ENCODE assay signal across 8 mouse cellular contexts in the genomic region with DNA sequence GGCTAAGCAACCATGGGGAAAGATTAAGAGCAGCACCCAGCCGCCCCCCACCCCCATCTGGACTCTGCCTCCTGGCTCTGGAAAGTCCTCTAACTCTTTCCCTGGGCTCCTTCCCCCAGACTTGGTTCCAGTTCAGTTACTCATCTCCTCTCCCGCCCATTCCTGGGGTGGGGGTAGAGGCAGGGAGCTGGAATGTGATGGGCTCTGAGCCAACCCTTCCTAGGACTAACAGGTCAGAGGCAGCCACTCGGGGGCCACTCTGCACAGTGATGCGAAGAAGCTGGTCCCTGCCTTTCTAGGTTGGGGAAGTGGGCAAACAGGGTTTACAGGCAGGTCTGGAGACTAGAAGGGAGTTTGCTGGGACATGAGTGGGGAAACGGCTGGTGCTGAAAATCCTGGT. TPM values are rescaled to one million over a fixed set of nuclear protein-coding genes. Genes with fewer than 3 reads are reported as not detected.
DNase-seq lines count a peak whose midpoint lies in the region; ATAC-seq and TF ChIP-seq lines count a peak whose summit lies in the region.

No protein-coding gene starts in this region.

- no peak overlapping the region for H3K4me3 ChIP-seq in heart, postnatal 0 days (ENCODE audit: low read depth, low read length)
- H3K4me3 ChIP-seq in limb, embryonic 15.5 days: no peak overlapping the region
- H3K4me3 ChIP-seq in hindbrain, embryonic 13.5 days: no peak overlapping the region

- no peak overlapping the region for H3K9ac ChIP-seq in heart, postnatal 0 days (replicated peaks; ENCODE audit: low read depth, low read length)
- no peak overlapping the region for H3K9ac ChIP-seq in limb, embryonic 15.5 days
- H3K9ac ChIP-seq in hindbrain, embryonic 13.5 days: no peak overlapping the region

- H3K4me1 ChIP-seq in heart, postnatal 0 days (ENCODE audit: control insufficient read depth, insufficient read depth): peaks cover 26% of the 10 kb centered on the region
- H3K4me1 ChIP-seq in limb, embryonic 15.5 days: peaks cover 42% of the 10 kb centered on the region
- H3K4me1 ChIP-seq in hindbrain, embryonic 13.5 days (replicated peaks): peaks cover 20% of the 10 kb centered on the region

- H3K9me3 ChIP-seq in heart, postnatal 0 days (replicated peaks; ENCODE audit: control insufficient read depth, low read length): no peaks in the 10 kb centered on the region
- H3K9me3 ChIP-seq in limb, embryonic 15.5 days: no peaks in the 10 kb centered on the region
- no peaks in the 10 kb centered on the region for H3K9me3 ChIP-seq in hindbrain, embryonic 13.5 days

- peak; percentile 74; the same call in 1 of the 2 replicates for TF ChIP-seq EP300 in heart, postnatal 0 days (IDR thresholded peaks at IDR 0.05; ENCODE audit: low read depth)

- H3K4me2 ChIP-seq in heart, postnatal 0 days (ENCODE audit: low read depth, low read length): 0 out of 2 replicates have a peak overlapping the region, but pooled peaks have one; percentile 3
- peak overlapping the region; percentile 5; the same call in 1 of the 2 replicates for H3K4me2 ChIP-seq in limb, embryonic 15.5 days
- H3K4me2 ChIP-seq in hindbrain, embryonic 13.5 days: no peak overlapping the region

- no peaks in the 10 kb centered on the region for H3K27me3 ChIP-seq in heart, postnatal 0 days (ENCODE audit: control insufficient read depth, insufficient read depth, low read length)
- H3K27me3 ChIP-seq in limb, embryonic 15.5 days: no peaks in the 10 kb centered on the region
- peaks cover 55% of the 10 kb centered on the region for H3K27me3 ChIP-seq in hindbrain, embryonic 13.5 days

- DNase-seq in ZHBTc4 (ENCODE audit: low read depth, low spot score): peak; percentile 59
- DNase-seq in embryo, embryonic 11 days: peak; percentile 61
- DNase-seq in heart, postnatal 0 days (ENCODE audit: low spot score): peak; percentile 94
- DNase-seq in retina, postnatal 1 day: peak; percentile 90
- no peak for DNase-seq in natural killer cell, adult 2 months (ENCODE audit: low spot score in 2 of 2)
- no peak for DNase-seq in layer of hippocampus, adult 9-11 months

- TF ChIP-seq CTCF in heart, postnatal 0 days (IDR thresholded peaks at IDR 0.05; ENCODE audit: low read depth): no peak

- no peaks in the 10 kb centered on the region for H3K36me3 ChIP-seq in heart, postnatal 0 days (replicated peaks; ENCODE audit: control insufficient read depth, insufficient read depth, low read length)
- no peaks in the 10 kb centered on the region for H3K36me3 ChIP-seq in limb, embryonic 15.5 days
- no peaks in the 10 kb centered on the region for H3K36me3 ChIP-seq in hindbrain, embryonic 13.5 days

- peak; percentile 88 for ATAC-seq in heart, postnatal 0 days (ENCODE audit: insufficient read depth, low read depth)
- ATAC-seq in limb, embryonic 15.5 days (ENCODE audit: insufficient number of reproducible peaks, low FRiP score, low TSS enrichment, low read depth): 0 out of 2 replicates have a peak, but pooled peaks have one; percentile 41
- no peak for ATAC-seq in hindbrain, embryonic 13.5 days (ENCODE audit: low FRiP score)

- H3K27ac ChIP-seq in heart, postnatal 0 days (ENCODE audit: low read depth): peak overlapping the region; percentile 89
- peak overlapping the region; percentile 75 for H3K27ac ChIP-seq in limb, embryonic 15.5 days
- H3K27ac ChIP-seq in hindbrain, embryonic 13.5 days: no peak overlapping the region

- WGBS in heart, postnatal 0 days: 6% methylated on average over 5 of the region's 5 CpGs
- WGBS in limb, embryonic 15.5 days: 20% methylated on average over 5 of the region's 5 CpGs
- WGBS in hindbrain, embryonic 13.5 days: 44% methylated on average over 5 of the region's 5 CpGs

RNA-seq across cellular contexts. Expression of a gene that starts 5.2 kb away (rescaled TPM):
- 56.5 and 76.1 TPM in 2 replicates for total RNA-seq in heart, postnatal 0 days (2014; rRNA removed; ENCODE audit: low replicate concordance)
- 90.9 and 92.1 TPM in 2 replicates for polyA plus RNA-seq in heart, postnatal 0 days (2015; fragmentation: Nextera tagmentation; extraction: Ambion mirVana)
- polyA plus RNA-seq in limb, embryonic 15.5 days (2015; fragmentation: Nextera tagmentation; extraction: Ambion mirVana): 58.7 and 59.0 TPM in 2 replicates
- polyA plus RNA-seq in hindbrain, embryonic 13.5 days (2015; fragmentation: Nextera tagmentation; extraction: Ambion mirVana): 59.8 and 62.9 TPM in 2 replicates

RNA-seq across cellular contexts. Expression of a gene that starts 5.3 kb away (rescaled TPM):
- total RNA-seq in heart, postnatal 0 days (2014; rRNA removed; ENCODE audit: low replicate concordance): 51.6 and 57.8 TPM in 2 replicates
- 15.5 and 17.6 TPM in 2 replicates for polyA plus RNA-seq in heart, postnatal 0 days (2015; fragmentation: Nextera tagmentation; extraction: Ambion mirVana)
- 9.8 and 10.7 TPM in 2 replicates for polyA plus RNA-seq in limb, embryonic 15.5 days (2015; fragmentation: Nextera tagmentation; extraction: Ambion mirVana)
- polyA plus RNA-seq in hindbrain, embryonic 13.5 days (2015; fragmentation: Nextera tagmentation; extraction: Ambion mirVana): 10.4 and 10.8 TPM in 2 replicates

RNA-seq across cellular contexts. Expression of a gene that starts 42.0 kb away (rescaled TPM):
- total RNA-seq in heart, postnatal 0 days (2014; rRNA removed; ENCODE audit: low replicate concordance): 0.95 and 1.3 TPM in 2 replicates
- 5.1 and 5.6 TPM in 2 replicates for polyA plus RNA-seq in heart, postnatal 0 days (2015; fragmentation: Nextera tagmentation; extraction: Ambion mirVana)
- 60.0 and 68.0 TPM in 2 replicates for polyA plus RNA-seq in limb, embryonic 15.5 days (2015; fragmentation: Nextera tagmentation; extraction: Ambion mirVana)
- 0.21 and 0.29 TPM in 2 replicates for polyA plus RNA-seq in hindbrain, embryonic 13.5 days (2015; fragmentation: Nextera tagmentation; extraction: Ambion mirVana)

Comparison
In these comparisons a context has a peak if more than half of its experiments do, and no peak if none do; other contexts are left out.
1. DNase-seq: peak in ZHBTc4 (single experiment), embryo, embryonic 11 days (single experiment), heart, postnatal 0 days (single experiment) and retina, postnatal 1 day (single experiment); none in natural killer cell, adult 2 months (0 of 2) and layer of hippocampus, adult 9-11 months (single experiment).